Mouse (Mus musculus): ENCODE data around the gene Sh2d3c. TPM values are rescaled to one million over a fixed set of nuclear protein-coding genes. Genes with fewer than 3 reads are reported as not detected.

Gene Sh2d3c
- total RNA-seq, 1 experiment, result 1.8 TPM

GRCm38 (mm10) chr2:32709521-32710137 lies 11.2 kb upstream of the Sh2d3c start:
- no peaks in the 10 kb centered on the region for H3K9me3 ChIP-seq (ENCODE audit: control insufficient read depth, insufficient read depth, low read depth, low read length)
- no peak overlapping the region for H3K4me3 ChIP-seq (ENCODE audit: insufficient read depth in 1 of 2, low read depth in 1 of 2, low read length in 2 of 2, poor library complexity in 1 of 2, severe bottlenecking in 1 of 2)
- no peak for TF ChIP-seq MAFK (IDR thresholded peaks at IDR 0.05; ENCODE audit: insufficient read depth, low read depth, low read length)
- TF ChIP-seq HCFC1 (IDR thresholded peaks at IDR 0.05; ENCODE audit: borderline replicate concordance, insufficient read depth, low read length), result no peak
- TF ChIP-seq CHD2 (IDR thresholded peaks at IDR 0.05; ENCODE audit: low read depth, low read length), result no peak
- no peak for TF ChIP-seq ZNF384 (IDR thresholded peaks at IDR 0.05; ENCODE audit: low read depth, low read length)
- no peak for TF ChIP-seq ZC3H11A (IDR thresholded peaks at IDR 0.05; ENCODE audit: borderline replicate concordance, low read depth, low read length)
- in situ Hi-C loops (cut with MboI; ENCODE audit: low sequenced_read_pairs in 2 of 2, unreplicated experiment in 2 of 2), result no loop called here
- H3K4me1 ChIP-seq (ENCODE audit: control insufficient read depth in 2 of 2, insufficient read depth in 2 of 2, low read length in 2 of 2, poor library complexity in 1 of 2), result peaks cover 5 to 15% of the 10 kb centered on the region in 2 experiments; a peak in 3 of 4 replicates
- H3K27ac ChIP-seq (ENCODE audit: insufficient read depth, low read depth, low read length, poor library complexity, severe bottlenecking), result no peak overlapping the region
- H3K36me3 ChIP-seq (ENCODE audit: control insufficient read depth, insufficient read depth, low read length, poor library complexity, severe bottlenecking), result peaks cover 56% of the 10 kb centered on the region
- no peak for DNase-seq (ENCODE audit: low read depth, low spot score)
- H3K9ac ChIP-seq (ENCODE audit: insufficient read depth, low read depth, low read length, poor library complexity, severe bottlenecking), result no peak overlapping the region

DNA sequence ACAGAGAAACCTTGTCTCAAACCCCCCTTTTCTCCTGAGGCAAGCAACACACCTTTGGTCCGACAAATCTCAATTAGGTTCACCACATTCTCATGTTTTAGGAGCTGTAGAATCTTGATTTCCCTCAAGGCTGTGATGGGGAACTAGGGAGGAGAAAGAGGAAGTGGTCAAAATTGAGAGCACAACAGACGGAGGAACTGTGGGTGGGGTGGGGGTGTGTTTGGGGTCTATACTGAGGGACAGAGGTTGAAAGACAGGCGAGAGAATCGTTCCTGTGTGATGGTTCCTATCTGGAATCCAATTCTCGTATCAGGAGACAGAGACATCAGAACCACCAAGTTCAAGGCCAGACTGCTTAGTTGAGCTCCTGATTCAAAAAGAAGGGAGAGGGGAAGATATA lies 10.4 kb upstream of the Sh2d3c start:
- in situ Hi-C loops (cut with MboI; ENCODE audit: low sequenced_read_pairs in 2 of 2, unreplicated experiment in 2 of 2), result no loop called here
- Histone ChIP-seq H3K9me3 (ENCODE audit: control insufficient read depth, insufficient read depth, low read depth, low read length) (no peaks in the 10 kb centered on the region), H3K9ac (ENCODE audit: insufficient read depth, low read depth, low read length, poor library complexity, severe bottlenecking) (no peak overlapping the region), H3K27ac (ENCODE audit: insufficient read depth, low read depth, low read length, poor library complexity, severe bottlenecking) (no peak overlapping the region), H3K4me1 (ENCODE audit: control insufficient read depth in 2 of 2, insufficient read depth in 2 of 2, low read length in 2 of 2, poor library complexity in 1 of 2) (peaks cover 5 to 19% of the 10 kb centered on the region in 2 experiments; a peak in 3 of 4 replicates), H3K4me3 (ENCODE audit: insufficient read depth in 1 of 2, low read depth in 1 of 2, low read length in 2 of 2, poor library complexity in 1 of 2, severe bottlenecking in 1 of 2) (no peak overlapping the region), H3K36me3 (ENCODE audit: control insufficient read depth, insufficient read depth, low read length, poor library complexity, severe bottlenecking) (peaks cover 49% of the 10 kb centered on the region)
- DNase-seq (ENCODE audit: low read depth, low spot score), result no peak
- TF ChIP-seq HCFC1 (IDR thresholded peaks at IDR 0.05; ENCODE audit: borderline replicate concordance, insufficient read depth, low read length) (no peak), ZNF384 (IDR thresholded peaks at IDR 0.05; ENCODE audit: low read depth, low read length) (no peak), MAFK (IDR thresholded peaks at IDR 0.05; ENCODE audit: insufficient read depth, low read depth, low read length) (no peak), ZC3H11A (IDR thresholded peaks at IDR 0.05; ENCODE audit: borderline replicate concordance, low read depth, low read length) (no peak), CHD2 (IDR thresholded peaks at IDR 0.05; ENCODE audit: low read depth, low read length) (no peak)

DNA sequence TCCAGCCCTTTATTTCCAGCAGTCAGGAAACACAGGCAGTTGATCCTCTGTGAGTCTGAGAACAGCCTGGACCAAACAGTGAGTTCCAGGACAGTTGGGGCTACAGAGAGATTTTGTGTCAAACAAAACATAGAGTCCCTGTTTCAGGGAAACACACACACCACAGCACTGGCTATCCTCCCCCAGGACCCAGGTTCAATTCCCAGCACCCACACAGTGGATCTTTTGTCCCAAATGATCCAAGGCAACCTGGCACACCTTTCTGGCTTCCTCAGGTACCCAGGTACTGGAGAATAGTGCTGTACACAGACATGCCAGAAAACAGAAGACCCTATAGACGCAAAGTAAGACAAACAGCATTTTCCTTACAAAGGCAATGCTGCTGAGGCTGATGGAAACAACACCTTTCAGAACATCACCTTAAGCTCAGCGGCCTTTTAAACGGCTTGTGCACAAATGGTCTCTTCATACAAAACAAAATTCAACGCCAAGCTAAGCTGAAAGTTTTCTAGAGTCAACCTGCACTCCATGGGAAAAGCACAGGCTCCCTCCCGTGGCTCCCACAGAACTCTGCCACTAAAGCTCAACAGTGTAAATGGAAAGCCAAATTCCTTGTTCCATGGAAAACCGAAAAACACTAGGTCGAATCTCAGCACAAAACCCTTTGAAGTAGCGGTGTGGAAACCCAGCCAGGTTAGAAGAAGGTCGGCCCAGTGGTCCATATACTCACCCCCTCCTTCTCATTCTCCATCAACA lies 9.4 kb upstream of the Sh2d3c start:
- no peaks in the 10 kb centered on the region for H3K9me3 ChIP-seq (ENCODE audit: control insufficient read depth, insufficient read depth, low read depth, low read length)
- peaks cover 42% of the 10 kb centered on the region for H3K36me3 ChIP-seq (ENCODE audit: control insufficient read depth, insufficient read depth, low read length, poor library complexity, severe bottlenecking)
- H3K4me1 ChIP-seq (ENCODE audit: control insufficient read depth in 2 of 2, insufficient read depth in 2 of 2, low read length in 2 of 2, poor library complexity in 1 of 2), result peaks cover 5 to 19% of the 10 kb centered on the region in 2 experiments; a peak in 3 of 4 replicates
- peak overlapping the region; percentile 87 for H3K27ac ChIP-seq (ENCODE audit: insufficient read depth, low read depth, low read length, poor library complexity, severe bottlenecking)
- no peak for DNase-seq (ENCODE audit: low read depth, low spot score)
- peak overlapping the region; percentile 97 for H3K9ac ChIP-seq (ENCODE audit: insufficient read depth, low read depth, low read length, poor library complexity, severe bottlenecking)
- TF ChIP-seq CHD2 (IDR thresholded peaks at IDR 0.05; ENCODE audit: low read depth, low read length), result no peak
- TF ChIP-seq HCFC1 (IDR thresholded peaks at IDR 0.05; ENCODE audit: borderline replicate concordance, insufficient read depth, low read length), result no peak
- no peak for TF ChIP-seq ZNF384 (IDR thresholded peaks at IDR 0.05; ENCODE audit: low read depth, low read length)
- H3K4me3 ChIP-seq (ENCODE audit: insufficient read depth in 1 of 2, low read depth in 1 of 2, low read length in 2 of 2, poor library complexity in 1 of 2, severe bottlenecking in 1 of 2), result peak overlapping the region; percentile 95 to 99
- in situ Hi-C loops (cut with MboI; ENCODE audit: low sequenced_read_pairs in 2 of 2, unreplicated experiment in 2 of 2), result no loop called here

DNA sequence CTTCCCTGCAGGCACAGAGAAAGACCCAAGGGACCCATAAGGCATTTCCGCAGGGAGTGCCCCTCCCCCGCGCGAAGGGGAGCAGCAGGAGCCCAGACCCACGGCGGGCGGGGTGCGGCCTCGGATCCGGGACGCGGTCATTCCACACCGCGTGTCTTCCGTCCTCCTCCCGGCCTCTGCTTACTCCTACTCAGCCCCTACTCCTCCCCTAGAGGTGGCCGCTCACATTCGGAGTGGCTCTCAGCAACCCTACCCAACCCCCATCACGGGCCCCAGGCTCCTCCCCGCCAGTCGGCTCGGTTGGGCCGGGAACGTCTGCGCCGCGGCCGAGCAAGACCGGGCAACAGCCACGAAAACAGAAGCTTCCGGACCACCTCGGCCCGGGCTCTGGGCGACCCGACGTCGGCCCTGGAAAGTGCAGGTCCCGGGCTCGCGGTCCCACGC lies 8.7 kb upstream of the Sh2d3c start:
- Histone ChIP-seq H3K27ac (ENCODE audit: insufficient read depth, low read depth, low read length, poor library complexity, severe bottlenecking) (peak overlapping the region; percentile 87), H3K9me3 (ENCODE audit: control insufficient read depth, insufficient read depth, low read depth, low read length) (no peaks in the 10 kb centered on the region), H3K4me3 (ENCODE audit: insufficient read depth in 1 of 2, low read depth in 1 of 2, low read length in 2 of 2, poor library complexity in 1 of 2, severe bottlenecking in 1 of 2) (peak overlapping the region; percentile 95 to 99), H3K9ac (ENCODE audit: insufficient read depth, low read depth, low read length, poor library complexity, severe bottlenecking) (peak overlapping the region; percentile 97), H3K4me1 (ENCODE audit: control insufficient read depth in 2 of 2, insufficient read depth in 2 of 2, low read length in 2 of 2, poor library complexity in 1 of 2) (peaks cover 5 to 19% of the 10 kb centered on the region in 2 experiments; a peak in 3 of 4 replicates), H3K36me3 (ENCODE audit: control insufficient read depth, insufficient read depth, low read length, poor library complexity, severe bottlenecking) (peaks cover 35% of the 10 kb centered on the region)
- TF ChIP-seq ZNF384 (IDR thresholded peaks at IDR 0.05; ENCODE audit: low read depth, low read length), result no peak
- in situ Hi-C loops (cut with MboI; ENCODE audit: low sequenced_read_pairs in 2 of 2, unreplicated experiment in 2 of 2), result no loop called here
- no peak for DNase-seq (ENCODE audit: low read depth, low spot score)

Data from ES-E14 (cell line).